ENCODE assay signal across 24 mouse cellular contexts in the genomic region with DNA sequence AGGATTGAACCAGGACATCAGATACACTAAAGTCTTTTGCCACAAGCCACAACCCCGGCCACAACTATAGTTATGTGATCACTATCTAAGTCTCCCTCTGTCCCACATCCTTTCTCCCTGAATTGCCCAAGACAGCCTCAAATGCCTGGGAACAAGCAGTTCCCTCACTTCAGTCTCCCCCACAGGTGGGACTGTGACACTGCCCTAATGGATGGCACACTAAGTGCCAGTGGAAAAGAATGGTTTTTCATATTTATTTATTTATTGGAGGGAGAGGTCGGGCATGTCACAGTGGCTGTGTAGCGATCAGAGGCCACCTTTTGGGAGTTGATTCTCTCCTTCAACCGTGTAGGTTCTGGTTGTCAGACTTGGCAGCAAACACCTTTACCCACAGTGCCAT. TPM values are rescaled to one million over a fixed set of nuclear protein-coding genes. Genes with fewer than 3 reads are reported as not detected.
DNase-seq lines count a peak whose midpoint lies in the region; ATAC-seq lines count a peak whose summit lies in the region.
"Had no signal": no experiment of that assay in that cellular context is flagged by ENCODE, and none has a peak within 500 bp of the region (broad histone marks: within the 10 kb centered on the region; RNA-seq: fewer than 3 reads in every experiment).

No protein-coding gene starts in this region.

- no peak overlapping the region for H3K4me3 ChIP-seq in kidney, embryonic 14.5 days (ENCODE audit: low read length)
- H3K4me3 ChIP-seq: embryonic facial prominence, embryonic 13.5 days; embryonic facial prominence, embryonic 15.5 days; erythroblast, embryonic 14.5 days; forebrain, embryonic 10.5 days; forebrain, embryonic 12.5 days had no signal

- H3K36me3 ChIP-seq in kidney, embryonic 14.5 days (ENCODE audit: control insufficient read depth, insufficient read depth, low read length) = no peaks in the 10 kb centered on the region
- H3K36me3 ChIP-seq: embryonic facial prominence, embryonic 15.5 days; forebrain, embryonic 12.5 days had no signal

- no peaks in the 10 kb centered on the region for H3K27me3 ChIP-seq in kidney, embryonic 14.5 days (ENCODE audit: control insufficient read depth, insufficient read depth, low read length)
- H3K27me3 ChIP-seq: embryonic facial prominence, embryonic 13.5 days; embryonic facial prominence, embryonic 15.5 days; forebrain, embryonic 12.5 days had no signal

- no peak overlapping the region for H3K9ac ChIP-seq in kidney, embryonic 14.5 days (ENCODE audit: low read depth, low read length)
- H3K9ac ChIP-seq: embryonic facial prominence, embryonic 13.5 days; embryonic facial prominence, embryonic 15.5 days; forebrain, embryonic 12.5 days had no signal

- H3K27ac ChIP-seq in kidney, embryonic 14.5 days (ENCODE audit: low read depth, low read length) = no peak overlapping the region
- H3K27ac ChIP-seq: embryonic facial prominence, embryonic 13.5 days; embryonic facial prominence, embryonic 15.5 days; forebrain, embryonic 10.5 days; forebrain, embryonic 12.5 days had no signal

- H3K4me1 ChIP-seq in kidney, embryonic 14.5 days (ENCODE audit: control insufficient read depth, insufficient read depth, low read length) = peaks cover 10% of the 10 kb centered on the region; the same call in 1 of the 2 replicates

- H3K4me2 ChIP-seq in kidney, embryonic 14.5 days (replicated peaks; ENCODE audit: low read depth, low read length) = no peak overlapping the region
- H3K4me2 ChIP-seq: embryonic facial prominence, embryonic 13.5 days; embryonic facial prominence, embryonic 15.5 days; forebrain, embryonic 12.5 days had no signal

- peak; percentile 60 for DNase-seq in testis, postnatal 14 days (ENCODE audit: low spot score)
- no peak for DNase-seq in testis, postnatal 10 days (ENCODE audit: low spot score)
- peak; percentile 56 for DNase-seq in adipocyte (ENCODE audit: low spot score)
- no peak for DNase-seq in right cerebral cortex, postnatal 4 days
- DNase-seq: adrenal gland, adult 8-10 months; adrenal gland, postnatal 14 days; adrenal gland, postnatal 36 days; cerebellum, adult 11-12 months; cerebellum, adult 2 months; cerebellum, adult 9-10 months; cerebellum, postnatal 10 days; cerebellum, postnatal 25 days; embryo, embryonic 11 days had no signal

- 0 out of 2 replicates have a peak, but pooled peaks have one; percentile 4 for ATAC-seq in granulocyte monocyte progenitor cell, adult 5-6 weeks (replicated peaks; ENCODE audit: poor library complexity, severe bottlenecking)
- 0 out of 2 replicates have a peak, but pooled peaks have one; percentile 3 for ATAC-seq in megakaryocyte-erythroid progenitor cell, adult 5-6 weeks (replicated peaks; ENCODE audit: low FRiP score, low TSS enrichment, poor library complexity, severe bottlenecking)
- ATAC-seq in CD4-positive, CD25-positive, alpha-beta regulatory T cell, adult 4 months = no peak
- ATAC-seq in kidney, embryonic 14.5 days (ENCODE audit: low FRiP score, low TSS enrichment) = no peak
- ATAC-seq: forebrain, embryonic 14.5 days; forebrain, embryonic 16.5 days had no signal

- WGBS in kidney, embryonic 14.5 days = 70% methylated on average over 4 of the region's 4 CpGs

- no peaks in the 10 kb centered on the region for H3K9me3 ChIP-seq in kidney, embryonic 14.5 days (ENCODE audit: control insufficient read depth, low read length)
- H3K9me3 ChIP-seq: embryonic facial prominence, embryonic 13.5 days; embryonic facial prominence, embryonic 15.5 days; forebrain, embryonic 10.5 days; forebrain, embryonic 12.5 days had no signal

RNA-seq across cellular contexts. Expression of a gene that starts 26.0 kb away (rescaled TPM):
- total RNA-seq in granulocyte monocyte progenitor cell, adult 5-6 weeks (2014; fragmentation: Nextera tagmentation) = 8.3 and 9.4 TPM in 2 replicates
- 3.3 and 4.3 TPM in 2 replicates for total RNA-seq in granulocyte monocyte progenitor cell, adult 5-6 weeks (2017)
- 12.5 and 13.1 TPM in 2 replicates for total RNA-seq in megakaryocyte-erythroid progenitor cell, adult 5-6 weeks (2014; fragmentation: Nextera tagmentation)
- total RNA-seq in megakaryocyte-erythroid progenitor cell, adult 5-6 weeks (2017) = 2.0 and 17.0 TPM in 2 replicates
- polyA plus RNA-seq in CD4-positive, CD25-positive, alpha-beta regulatory T cell, adult 4 months (2017; shearing (Covaris generic)) = 10 to 100 TPM in 1 of 2 experiments, 1 to 10 TPM in 1; 7.5 to 12.4 TPM
- polyA plus RNA-seq in kidney, embryonic 14.5 days (2014; fragmentation: Nextera tagmentation; extraction: Ambion mirVana) = 12.1 and 14.3 TPM in 2 replicates

RNA-seq across cellular contexts. Expression of a gene that starts 43.4 kb away (rescaled TPM):
- 3.9 and 4.4 TPM in 2 replicates for total RNA-seq in granulocyte monocyte progenitor cell, adult 5-6 weeks (2014; fragmentation: Nextera tagmentation)
- 1.8 and 4.0 TPM in 2 replicates for total RNA-seq in granulocyte monocyte progenitor cell, adult 5-6 weeks (2017)
- 5.1 and 10.8 TPM in 2 replicates for total RNA-seq in megakaryocyte-erythroid progenitor cell, adult 5-6 weeks (2014; fragmentation: Nextera tagmentation)
- total RNA-seq in megakaryocyte-erythroid progenitor cell, adult 5-6 weeks (2017) = 2.1 and 2.9 TPM in 2 replicates
- polyA plus RNA-seq in CD4-positive, CD25-positive, alpha-beta regulatory T cell, adult 4 months (2017; shearing (Covaris generic)) = 1 to 10 TPM; 1.3 to 2.4 TPM
- polyA plus RNA-seq in kidney, embryonic 14.5 days (2014; fragmentation: Nextera tagmentation; extraction: Ambion mirVana) = 7.1 and 10.4 TPM in 2 replicates

RNA-seq across cellular contexts. Expression of a gene that starts 51.9 kb away (rescaled TPM):
- 72.5 and 80.3 TPM in 2 replicates for total RNA-seq in granulocyte monocyte progenitor cell, adult 5-6 weeks (2014; fragmentation: Nextera tagmentation)
- 40.9 and 43.1 TPM in 2 replicates for total RNA-seq in granulocyte monocyte progenitor cell, adult 5-6 weeks (2017)
- 81.6 and 89.6 TPM in 2 replicates for total RNA-seq in megakaryocyte-erythroid progenitor cell, adult 5-6 weeks (2014; fragmentation: Nextera tagmentation)
- total RNA-seq in megakaryocyte-erythroid progenitor cell, adult 5-6 weeks (2017) = 55.9 and 74.1 TPM in 2 replicates
- 10 to 100 TPM; 13.8 to 13.9 TPM for polyA plus RNA-seq in CD4-positive, CD25-positive, alpha-beta regulatory T cell, adult 4 months (2017; shearing (Covaris generic))
- 12.8 and 20.1 TPM in 2 replicates for polyA plus RNA-seq in kidney, embryonic 14.5 days (2014; fragmentation: Nextera tagmentation; extraction: Ambion mirVana)

Comparison
In these comparisons a context has a peak if more than half of its experiments do, and no peak if none do; other contexts are left out.
1. DNase-seq: peak in testis, postnatal 14 days (single experiment) and adipocyte (single experiment); none in testis, postnatal 10 days (single experiment) and right cerebral cortex, postnatal 4 days (single experiment).
2. ATAC-seq: peak in granulocyte monocyte progenitor cell, adult 5-6 weeks (single experiment) and megakaryocyte-erythroid progenitor cell, adult 5-6 weeks (single experiment); none in CD4-positive, CD25-positive, alpha-beta regulatory T cell, adult 4 months (single experiment) and kidney, embryonic 14.5 days (single experiment).